Mouse (Mus musculus): ENCODE measurements around the gene Plp2.
"Not testable (repeated sequence)": the region's sequence is repeated elsewhere in the genome, so short reads cannot be mapped to it uniquely, and the experiment has no call there.

The Plp2 gene

GRCm38 (mm10) chrX:7670921-7671623 lies at the start of gene Plp2:
TSS of gene Plp2 (minus strand) at chrX:7671390.
- peak; percentile 66 for DNase-seq (ENCODE audit: inconsistent ontology term)

- not testable (repeated sequence) for DNase-seq (ENCODE audit: inconsistent ontology term)
Observed at GRCm38 (mm10) chrX:7716058-7716457, 44.9 kb upstream of the Plp2 start.

- peak; percentile 93 for DNase-seq (ENCODE audit: inconsistent ontology term)
Observed at GRCm38 (mm10) chrX:7714135-7714899, 43.1 kb upstream of the Plp2 start, which contains the start of gene Wdr45. TSS of gene Wdr45 (plus strand) at chrX:7714333.

GRCm38 (mm10) chrX:7713764-7714134 lies 42.6 kb upstream of the Plp2 start:
- DNase-seq (ENCODE audit: inconsistent ontology term), result not testable (repeated sequence)

- DNase-seq (ENCODE audit: inconsistent ontology term), result peak; percentile 84
Observed at GRCm38 (mm10) chrX:7696954-7697381, 25.8 kb upstream of the Plp2 start, which contains the start of gene Gpkow. TSS of gene Gpkow (plus strand) at chrX:7697131.

GRCm38 (mm10) chrX:7696520-7696919 lies 25.3 kb upstream of the Plp2 start:
- no peak for DNase-seq (ENCODE audit: inconsistent ontology term)

- DNase-seq (ENCODE audit: inconsistent ontology term), result no peak
Observed at GRCm38 (mm10) chrX:7692862-7693261, 21.7 kb upstream of the Plp2 start.

- DNase-seq (ENCODE audit: inconsistent ontology term), result no peak
Observed at GRCm38 (mm10) chrX:7690486-7690885, 19.3 kb upstream of the Plp2 start.

GRCm38 (mm10) chrX:7688321-7688720 lies 17.1 kb upstream of the Plp2 start:
- no peak for DNase-seq (ENCODE audit: inconsistent ontology term)

GRCm38 (mm10) chrX:7680864-7681263 lies 9.7 kb upstream of the Plp2 start, which contains the start of gene Magix:
TSS of gene Magix (minus strand) at chrX:7681251.
- no peak for DNase-seq (ENCODE audit: inconsistent ontology term)

- DNase-seq (ENCODE audit: inconsistent ontology term), result no peak
Observed at GRCm38 (mm10) chrX:7680057-7680412, 8.8 kb upstream of the Plp2 start.

- peak; percentile 91 for DNase-seq (ENCODE audit: inconsistent ontology term)
Observed at GRCm38 (mm10) chrX:7679405-7680056, 8.3 kb upstream of the Plp2 start.

- no peak for DNase-seq (ENCODE audit: inconsistent ontology term)
Observed at GRCm38 (mm10) chrX:7678986-7679385, 7.8 kb upstream of the Plp2 start.

GRCm38 (mm10) chrX:7675001-7675380 lies 3.8 kb upstream of the Plp2 start:
- DNase-seq (ENCODE audit: inconsistent ontology term), result no peak

GRCm38 (mm10) chrX:7674284-7675000 lies 3.3 kb upstream of the Plp2 start:
- no peak for DNase-seq (ENCODE audit: inconsistent ontology term)

GRCm38 (mm10) chrX:7673578-7674281 lies 2.5 kb upstream of the Plp2 start:
- DNase-seq (ENCODE audit: inconsistent ontology term), result no peak

- no peak for DNase-seq (ENCODE audit: inconsistent ontology term)
Observed at GRCm38 (mm10) chrX:7672739-7673138, 1.5 kb upstream of the Plp2 start.

- peak; percentile 81 for DNase-seq (ENCODE audit: inconsistent ontology term)
Observed at GRCm38 (mm10) chrX:7670390-7670881, 754 bp downstream of the Plp2 start.

- no peak for DNase-seq (ENCODE audit: inconsistent ontology term)
Observed at GRCm38 (mm10) chrX:7665739-7666502, 5.3 kb downstream of the Plp2 start.

- no peak for DNase-seq (ENCODE audit: inconsistent ontology term)
Observed at GRCm38 (mm10) chrX:7664791-7665190, 6.4 kb downstream of the Plp2 start.

Measured in Muller cell, postnatal 12 days (primary cell).